Mouse (Mus musculus) bone marrow macrophage, adult 2 months (primary cell): ENCODE data around the gene Nxpe2.

ENCODE experiments used
- CTCF ChIP-seq: IDR thresholded peaks from 2 replicates; pipeline ENCODE4 v1.5.1; 2012; ENCODE audit warnings: low read depth, mild to moderate bottlenecking, low read length, moderate library complexity
- POLR2A ChIP-seq: IDR thresholded peaks from 2 replicates; pipeline ENCODE4 v1.6.1; 2012; ENCODE audit warnings: mild to moderate bottlenecking, low read depth, low read length, borderline replicate concordance

DNA sequence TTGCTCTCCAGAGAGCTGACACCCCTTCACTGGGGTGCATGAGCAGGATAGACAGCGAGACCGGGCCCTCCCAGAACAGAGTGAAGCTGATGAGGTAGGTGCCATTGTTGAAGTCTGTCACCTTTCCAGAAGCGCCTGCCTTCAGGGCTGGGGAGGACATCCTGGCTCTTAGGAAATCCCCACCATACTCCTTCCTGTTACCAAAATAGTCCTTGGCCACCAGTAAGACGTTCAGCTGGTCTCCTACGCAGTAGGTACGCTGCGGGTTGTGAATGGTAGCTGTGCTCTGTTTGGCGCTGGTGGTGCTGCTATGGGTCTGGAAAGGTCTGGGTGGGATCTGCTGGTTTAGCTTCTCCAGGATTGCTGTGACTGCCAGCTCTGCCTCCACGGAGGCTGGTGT lies 26.9 kb downstream of the Nxpe2 start:
- TF ChIP-seq CTCF (no peak), POLR2A (no peak)
